Mouse (Mus musculus) adrenal gland, adult 2 months (tissue): ENCODE measurements around the gene Tfap2b. TPM values are rescaled to one million over a fixed set of nuclear protein-coding genes. Genes with fewer than 3 reads are reported as not detected.

ENCODE experiments used
- DNase-seq: peaks from one replicate; pipeline ENCODE4 v3.0.0; 2021
- long read RNA-seq: library from polyadenylated mRNA; stranded (forward); transcript quantifications from one replicate; pipeline ENCODE4 v2.0.0, GENCODE M21; 2021
- polyA plus RNA-seq: library from polyadenylated mRNA; depleted of rRNA; stranded (reverse); fragments of >200 nt; gene quantifications from 2 replicates; pipeline ENCODE4 v1.2.3, GENCODE M21; 2012; rRNA removed
- total RNA-seq, 2 experiments: library from RNA; stranded (reverse); gene quantifications; 2 replicates each; pipeline ENCODE4 v1.2.3; 2021

Tfap2b gene
- total RNA-seq, result 10 to 100 TPM in 1 of 2 experiments, 1 to 10 TPM in 1; 8.5 to 18.7 TPM
- 13.3 and 33.5 TPM in 2 replicates for polyA plus RNA-seq
- long read RNA-seq, partial matches to known transcripts, result 0 of 1 reads
- long read RNA-seq, other reads (novel, unspliced or antisense), result 1 of 1 reads

GRCm38 (mm10) chr1:19208641-19209358 lies at the start of gene Tfap2b:
Gene Tfap2b (plus strand): TSS chr1:19208914.
- DNase-seq, result no peak

DNA sequence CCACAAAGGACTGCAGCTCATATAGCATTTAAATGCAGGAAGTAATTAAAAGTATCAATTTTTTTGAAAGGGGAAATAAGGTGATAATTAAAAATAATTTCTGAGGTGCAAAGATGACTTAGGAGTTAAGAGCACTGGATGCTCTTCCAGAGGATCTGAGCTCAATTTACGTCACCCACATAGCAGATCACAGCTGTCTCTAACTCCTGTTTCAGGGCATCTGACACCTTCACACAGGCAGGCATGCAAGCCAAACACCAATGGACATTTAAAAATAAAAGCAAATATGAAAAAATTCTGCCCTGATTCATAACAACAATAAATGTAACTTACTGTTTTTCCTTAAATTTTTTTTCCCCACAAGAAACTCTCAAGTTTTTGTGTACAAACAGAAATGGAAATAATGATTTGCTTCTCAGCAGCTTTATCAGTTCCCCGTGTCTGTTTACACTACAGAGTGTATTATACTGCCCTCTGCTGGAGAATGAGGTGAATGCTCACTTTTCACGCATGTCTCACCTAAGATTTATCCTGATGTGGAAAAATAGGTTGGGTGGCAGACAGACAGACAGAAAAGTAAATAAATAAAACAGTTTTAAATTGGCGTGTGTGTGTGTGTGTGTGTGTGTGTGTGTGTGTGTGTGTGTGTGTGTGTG lies 29.8 kb upstream of the Tfap2b start:
- DNase-seq, result no peak

DNA sequence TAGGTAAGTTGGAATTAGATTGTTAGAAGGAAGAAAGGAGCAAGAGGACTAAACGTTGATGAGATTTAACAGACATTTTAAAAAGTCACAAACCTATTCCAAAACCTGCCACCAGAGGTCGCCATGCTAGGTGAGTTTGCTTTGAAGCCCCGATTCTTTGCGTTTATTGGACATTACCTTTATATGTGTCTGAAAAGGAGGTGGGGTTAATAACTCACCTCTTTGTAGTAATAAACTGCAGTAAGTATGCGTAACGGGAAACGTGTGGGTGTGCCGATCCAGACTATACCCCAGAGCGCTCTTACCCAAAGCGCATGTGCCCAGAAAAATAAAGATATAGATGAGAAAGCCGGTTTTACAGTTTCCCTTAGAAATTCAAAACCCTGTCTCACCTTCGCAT lies 3.1 kb upstream of the Tfap2b start:
- DNase-seq, result no peak

GRCm38 (mm10) chr1:19206194-19206593 lies 2.5 kb upstream of the Tfap2b start:
- no peak for DNase-seq

DNA sequence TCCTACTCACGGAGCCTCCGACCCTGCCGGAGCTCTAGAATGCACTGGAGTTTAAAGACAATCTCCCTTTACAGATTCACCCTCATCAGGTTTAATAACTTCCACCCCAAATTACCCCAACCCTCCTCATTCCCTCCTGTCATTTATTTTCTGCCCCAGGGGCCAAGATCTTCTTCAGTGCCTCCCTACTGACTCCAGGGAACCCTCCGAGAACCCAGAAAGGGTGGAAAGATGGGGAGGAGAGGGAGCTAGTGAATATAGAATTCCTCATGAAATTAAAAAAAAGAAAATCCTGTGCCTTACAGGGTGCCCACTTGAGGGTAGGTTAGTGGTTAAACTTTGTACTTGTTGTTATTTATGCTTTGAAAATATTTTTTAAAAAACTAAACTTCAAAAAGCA lies 1.1 kb upstream of the Tfap2b start:
- no peak for DNase-seq

DNA sequence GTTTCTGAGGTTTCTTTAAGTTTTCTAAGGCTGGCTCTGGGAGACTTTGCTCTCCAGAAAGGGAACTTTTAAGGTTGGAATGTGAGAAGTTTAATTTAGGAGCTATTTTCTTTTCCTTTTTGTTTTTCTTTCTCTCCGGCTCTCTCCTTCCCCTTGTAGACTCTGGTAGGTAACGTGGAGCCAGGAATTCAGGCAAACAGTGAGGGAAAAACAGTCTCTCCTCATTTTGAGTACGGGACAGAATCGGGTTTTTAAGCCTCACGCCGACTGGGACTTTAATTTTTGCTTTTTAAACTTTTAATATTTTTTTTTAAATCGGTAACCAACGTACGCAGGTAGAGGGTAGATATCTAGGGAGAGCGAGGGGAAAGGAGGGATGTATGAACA lies 638 bp downstream of the Tfap2b start:
- no peak for DNase-seq

DNA sequence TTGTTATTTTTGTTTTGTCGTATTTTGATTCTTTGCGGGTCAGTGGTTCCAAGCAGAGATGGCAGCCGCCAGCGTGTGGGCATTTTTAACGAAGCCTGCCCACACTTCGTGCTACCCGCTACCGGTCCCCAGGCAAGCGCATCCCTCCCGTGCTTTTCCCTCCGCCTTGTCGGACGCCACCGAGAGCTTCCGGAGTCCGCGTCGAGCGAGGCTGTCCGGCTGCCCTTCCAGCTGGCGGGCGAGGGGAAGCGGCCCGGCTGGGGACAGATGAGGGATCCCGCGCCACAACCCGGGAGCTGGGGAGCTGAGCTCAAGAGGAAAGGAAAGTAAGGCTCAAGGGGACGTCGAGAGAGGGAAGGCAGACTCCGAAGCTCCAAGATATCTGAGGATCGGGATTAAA lies 1.1 kb downstream of the Tfap2b start:
- DNase-seq, result no peak

DNA sequence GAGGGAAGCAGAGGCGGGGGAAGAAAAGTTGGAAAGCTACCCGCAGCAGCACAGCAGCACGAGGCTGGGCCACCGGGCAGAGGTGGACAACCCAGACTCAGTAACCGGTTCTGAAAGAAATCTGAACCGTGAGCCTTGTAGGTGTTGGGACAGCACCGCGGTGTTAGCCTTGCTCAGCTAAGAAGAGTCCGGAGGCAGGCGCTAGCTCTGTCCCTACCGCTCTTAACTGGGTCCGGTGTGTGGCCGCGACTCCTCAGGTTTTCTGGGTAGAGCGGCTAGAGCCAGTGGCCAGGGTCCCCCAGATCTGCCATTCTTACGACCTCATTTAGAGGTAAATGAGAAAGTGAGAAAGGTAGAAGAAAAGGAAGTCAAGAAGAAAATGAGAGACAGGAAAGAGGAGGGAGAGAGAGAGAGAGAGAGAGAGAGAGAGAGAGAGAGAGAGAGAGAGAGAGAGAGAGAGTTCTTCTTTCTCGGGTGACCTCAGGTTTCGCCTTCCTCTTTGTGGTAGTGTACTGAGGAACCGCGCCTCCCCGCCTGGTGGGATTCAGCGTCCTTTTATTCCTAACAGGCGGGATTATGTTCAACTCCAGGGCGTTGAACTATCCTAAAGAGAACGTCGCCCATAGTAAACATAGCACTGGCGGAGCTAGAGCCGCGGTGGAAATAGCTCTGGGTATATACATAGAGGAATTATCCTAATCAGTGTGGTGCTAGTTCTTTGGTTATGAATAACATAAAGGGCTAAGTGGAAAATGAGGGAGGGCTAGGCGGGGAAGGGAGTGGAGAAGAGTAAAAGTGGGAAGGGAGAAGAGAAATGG lies 1.7 kb downstream of the Tfap2b start:
- DNase-seq, result no peak

- DNase-seq, result no peak
Measured at GRCm38 (mm10) chr1:19211033-19211405, 2.3 kb downstream of the Tfap2b start.

- no peak for DNase-seq
Measured at GRCm38 (mm10) chr1:19211546-19212154, 2.9 kb downstream of the Tfap2b start.

GRCm38 (mm10) chr1:19212691-19213090 lies 4.0 kb downstream of the Tfap2b start:
- DNase-seq, result no peak

- no peak for DNase-seq
Measured at GRCm38 (mm10) chr1:19213171-19213570, 4.5 kb downstream of the Tfap2b start.

GRCm38 (mm10) chr1:19213851-19214395 lies 5.2 kb downstream of the Tfap2b start:
- no peak for DNase-seq

DNA sequence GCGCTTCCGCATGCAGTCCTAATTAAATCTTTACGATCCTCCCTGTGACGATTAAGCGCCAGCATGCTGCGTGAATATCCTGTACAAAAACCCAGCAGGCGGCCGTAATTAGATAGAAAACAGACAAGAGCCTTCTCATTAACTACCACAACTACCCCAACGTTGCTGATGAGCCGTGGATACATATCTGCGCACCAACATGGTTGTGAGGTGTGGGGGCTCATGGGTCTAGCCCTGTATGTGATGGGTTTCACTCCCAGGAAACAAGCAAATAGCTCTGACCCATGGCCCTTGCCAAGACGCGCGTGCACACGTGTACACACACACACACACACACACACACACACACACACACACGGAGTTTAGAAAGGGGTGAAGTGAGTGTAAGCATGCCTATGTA lies 8.7 kb downstream of the Tfap2b start:
- DNase-seq, result no peak

DNA sequence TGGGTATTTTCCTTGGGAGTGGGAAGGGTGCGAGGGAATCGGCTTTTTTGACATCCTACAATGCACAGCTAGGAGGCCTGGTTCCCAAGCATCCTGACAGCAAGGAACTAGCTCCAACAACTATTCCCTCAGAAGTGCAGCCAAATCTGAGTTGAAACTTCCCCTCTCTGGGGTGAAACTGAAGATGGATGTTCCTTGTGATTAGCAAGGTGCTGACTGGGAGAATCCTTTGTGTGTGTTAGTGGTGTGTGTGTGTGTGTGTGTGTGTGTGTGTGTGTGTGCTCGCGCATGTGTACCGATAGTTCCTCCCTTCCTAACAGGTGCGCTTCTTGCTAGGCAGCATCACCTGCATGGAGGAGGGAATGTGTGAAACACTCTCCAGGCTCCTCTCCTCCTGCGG lies 9.5 kb downstream of the Tfap2b start:
- DNase-seq, result no peak

- DNase-seq, result no peak
Measured at GRCm38 (mm10) chr1:19219381-19219780, 10.7 kb downstream of the Tfap2b start.

- DNase-seq, result no peak
Measured at GRCm38 (mm10) chr1:19220564-19220963, 11.8 kb downstream of the Tfap2b start.

- no peak for DNase-seq
Measured at GRCm38 (mm10) chr1:19221601-19222000, 12.9 kb downstream of the Tfap2b start.

- no peak for DNase-seq
Measured at GRCm38 (mm10) chr1:19226699-19227098, 18.0 kb downstream of the Tfap2b start.

- no peak for DNase-seq
Measured at GRCm38 (mm10) chr1:19230926-19231573, 22.3 kb downstream of the Tfap2b start.

- DNase-seq, result no peak
Measured at GRCm38 (mm10) chr1:19231574-19232080, 22.9 kb downstream of the Tfap2b start.
